Mouse (Mus musculus) fibroblast of lung, adult 2 months (primary cell): ENCODE measurements around the gene Ece1.

Experiments used
- DNase-seq: peaks from one replicate; pipeline ENCODE4 v3.0.0-alpha.2; 2011; ENCODE audit warnings: low read depth

The Ece1 gene

GRCm38 (mm10) chr4:137882663-137883062, 20.6 kb downstream of the Ece1 start:
- DNase-seq: no peak

DNA sequence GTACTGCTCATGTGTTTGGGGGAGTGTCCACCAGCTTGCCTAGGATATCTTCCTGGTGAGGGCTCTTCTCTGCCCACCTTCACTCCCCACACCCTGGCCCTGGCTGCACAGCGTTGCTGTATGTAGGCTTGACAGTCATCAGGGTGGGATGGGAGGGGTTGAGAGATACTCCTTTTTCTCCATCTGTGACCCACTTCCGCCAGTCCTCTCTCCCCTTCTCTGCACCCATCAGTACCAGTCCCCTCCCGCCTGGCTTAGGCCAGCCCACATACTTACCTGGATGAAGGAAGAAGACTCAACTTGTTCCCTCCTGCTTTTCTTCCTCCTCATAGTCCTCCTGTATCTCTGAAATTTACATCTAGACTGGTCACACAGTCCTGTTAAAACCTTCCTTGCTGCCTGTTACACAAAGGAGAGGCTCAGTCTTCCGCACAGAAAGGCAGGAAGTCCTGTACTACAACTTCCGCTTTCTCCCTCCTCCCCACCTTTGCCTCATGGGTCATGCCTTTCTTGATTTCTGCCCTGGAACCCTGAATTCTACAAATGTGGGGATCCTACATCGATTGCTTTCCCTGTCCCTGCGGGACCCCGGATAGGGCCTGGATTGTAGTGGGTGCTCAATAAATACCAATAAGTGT, 21.6 kb downstream of the Ece1 start:
- no peak for DNase-seq

- DNase-seq: no peak
Observed at GRCm38 (mm10) chr4:137887337-137887992, 25.4 kb downstream of the Ece1 start.

- DNase-seq: no peak
Observed at GRCm38 (mm10) chr4:137887993-137888388, 26.0 kb downstream of the Ece1 start.

- DNase-seq: peak; percentile 52
Observed at GRCm38 (mm10) chr4:137890596-137890995, 28.6 kb downstream of the Ece1 start.

GRCm38 (mm10) chr4:137891553-137892145, 29.6 kb downstream of the Ece1 start:
- DNase-seq: no peak

DNA sequence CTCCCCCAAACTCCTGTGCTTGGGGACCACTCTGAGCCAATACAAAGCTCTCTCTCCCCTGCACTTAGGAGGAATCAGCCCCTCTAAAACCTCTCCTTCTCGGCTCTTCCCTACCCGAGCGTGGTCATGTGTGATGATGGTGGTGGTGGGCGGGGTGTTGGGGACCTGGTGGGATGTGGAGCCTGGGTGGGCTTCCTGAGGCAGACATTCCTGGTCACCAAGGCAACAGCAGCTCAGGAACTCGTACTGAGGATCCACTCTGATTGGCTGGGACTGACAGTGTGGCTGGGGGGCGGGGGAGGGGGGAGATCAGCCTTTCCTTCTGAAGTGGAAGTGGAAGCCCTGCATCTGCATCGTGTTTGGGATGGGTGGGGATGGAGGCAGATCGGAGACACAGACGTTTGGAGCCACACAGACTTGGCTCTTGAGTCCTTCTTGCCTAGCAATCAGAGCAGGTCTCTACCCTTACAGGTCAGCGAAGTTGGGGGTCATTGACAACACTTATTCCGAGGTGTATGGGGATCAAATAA, 30.7 kb downstream of the Ece1 start:
- no peak for DNase-seq

DNA sequence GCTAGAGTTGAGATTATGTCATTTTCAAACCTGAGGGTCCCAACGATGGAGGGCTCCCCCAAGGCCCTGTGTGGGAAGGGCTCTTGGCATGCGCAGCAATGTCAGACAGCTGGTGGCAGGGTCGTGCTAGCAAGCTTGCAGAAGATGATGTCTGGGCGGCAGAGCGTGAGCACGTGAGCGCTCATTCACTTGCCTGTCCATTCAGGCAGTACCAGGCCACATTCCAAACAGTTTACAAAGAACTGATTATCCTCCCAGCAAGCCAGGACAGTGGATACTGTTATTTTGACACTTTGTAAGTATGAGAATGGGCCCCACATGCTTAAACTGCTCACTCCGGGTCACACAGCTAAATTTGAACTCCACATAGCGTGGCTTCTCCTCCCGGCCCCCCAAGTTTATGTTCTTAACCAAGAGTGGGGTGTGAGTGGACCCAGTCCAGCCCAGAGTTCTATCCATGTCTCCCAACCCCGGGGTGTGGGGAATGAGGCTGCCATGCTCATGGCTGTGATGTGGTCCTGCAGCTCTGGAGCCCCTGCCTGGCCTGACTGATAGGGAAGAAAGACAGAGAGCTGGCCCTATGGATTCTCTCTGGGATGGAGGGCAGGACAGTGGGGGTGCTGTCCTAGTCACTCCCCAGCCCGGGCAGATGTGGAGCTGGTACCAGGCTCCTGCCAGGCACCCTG, 34.7 kb downstream of the Ece1 start:
- peak; percentile 44 for DNase-seq

GRCm38 (mm10) chr4:137897298-137897612, 35.2 kb downstream of the Ece1 start:
- DNase-seq: peak; percentile 65

DNA sequence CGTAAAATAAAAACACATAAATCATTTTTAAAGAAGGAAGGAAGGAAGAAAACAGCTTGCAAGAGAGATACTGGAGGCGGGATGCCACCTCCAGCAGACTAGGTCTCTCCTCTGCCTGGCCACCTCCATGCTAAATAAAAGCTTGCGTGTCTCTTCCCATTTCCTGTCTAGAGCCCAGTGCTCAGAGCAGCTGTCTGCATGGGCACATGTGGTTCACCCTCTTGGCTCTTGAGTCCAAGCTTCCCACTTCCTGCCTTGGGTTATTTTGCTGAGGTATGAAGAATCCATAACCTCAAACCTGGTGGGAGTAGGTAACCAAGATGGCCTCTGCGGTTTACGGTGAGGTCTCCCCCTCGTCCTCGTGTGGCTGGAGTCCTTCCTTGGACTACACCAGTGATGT, 36.5 kb downstream of the Ece1 start:
- no peak for DNase-seq

DNA sequence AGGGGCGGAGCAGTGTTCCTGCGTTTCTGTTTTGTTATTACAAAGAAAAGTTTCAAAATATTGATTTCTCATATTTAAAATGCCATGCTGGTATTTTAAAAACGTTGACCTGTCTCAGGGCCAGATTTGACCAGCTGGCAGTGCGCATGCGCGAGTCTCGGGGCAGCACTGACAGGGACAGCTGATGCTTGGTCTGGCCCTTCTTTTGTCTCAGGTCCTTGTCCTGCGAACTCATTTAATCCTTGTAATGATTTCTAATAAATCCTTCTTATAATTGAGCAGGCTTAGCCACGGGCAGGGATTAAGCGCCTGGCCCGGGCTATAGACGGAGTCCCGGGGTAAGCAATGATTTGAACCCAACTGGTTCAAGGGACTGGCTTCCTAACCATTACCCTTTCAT, 40.2 kb downstream of the Ece1 start:
- DNase-seq: no peak

GRCm38 (mm10) chr4:137902873-137903272, 40.8 kb downstream of the Ece1 start:
- DNase-seq: no peak

DNA sequence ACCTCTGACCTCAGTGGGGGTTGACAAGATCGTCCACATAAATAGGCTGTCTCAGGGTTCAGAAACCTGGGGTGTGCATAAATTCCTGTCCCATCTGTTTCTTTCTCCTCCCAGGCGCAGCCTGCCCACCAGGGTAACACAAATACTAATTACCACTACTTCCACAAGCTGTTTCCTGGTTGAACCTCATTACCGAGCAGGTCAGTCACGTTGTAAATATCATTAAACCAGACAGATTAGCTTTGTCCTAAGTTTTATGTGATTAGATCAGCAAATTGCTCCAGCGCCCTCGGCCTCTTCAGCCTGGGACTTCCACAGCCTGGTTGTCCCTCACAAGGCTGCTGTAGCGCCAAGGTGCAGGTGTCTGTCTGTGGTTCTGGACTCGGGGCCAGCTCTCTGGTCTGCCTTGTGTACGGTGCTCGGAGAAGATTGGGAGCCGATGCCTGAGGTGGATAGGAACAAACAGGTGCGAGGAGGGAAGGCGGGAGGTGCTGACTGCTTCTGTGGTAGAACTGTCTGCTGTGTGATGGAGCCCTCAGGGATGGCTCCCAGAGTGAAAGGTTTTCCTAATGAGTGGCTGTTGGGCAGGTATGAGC, 43.0 kb downstream of the Ece1 start:
- DNase-seq: no peak

DNA sequence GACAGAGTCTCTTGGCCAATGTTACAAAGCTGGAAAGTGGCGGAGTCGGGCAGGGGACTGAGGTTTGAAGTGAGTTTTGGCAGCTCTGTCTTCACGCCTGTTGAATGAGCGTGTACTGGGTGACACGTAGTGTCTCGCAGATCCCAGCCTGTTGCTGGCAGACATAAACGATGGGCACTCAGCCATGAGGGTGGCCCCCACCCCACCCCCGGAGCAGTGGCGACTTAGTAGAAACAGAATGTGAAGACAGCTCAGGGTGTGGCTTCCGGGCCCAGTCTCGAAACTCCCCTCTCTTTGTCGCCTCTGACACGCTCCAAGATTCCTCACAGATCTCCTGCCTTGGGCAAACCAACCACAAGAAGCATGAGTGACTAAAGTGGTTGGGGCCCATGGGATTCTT, 45.9 kb downstream of the Ece1 start:
- DNase-seq: peak; percentile 58

- DNase-seq: no peak
Observed at GRCm38 (mm10) chr4:137908489-137908888, 46.5 kb downstream of the Ece1 start.

DNA sequence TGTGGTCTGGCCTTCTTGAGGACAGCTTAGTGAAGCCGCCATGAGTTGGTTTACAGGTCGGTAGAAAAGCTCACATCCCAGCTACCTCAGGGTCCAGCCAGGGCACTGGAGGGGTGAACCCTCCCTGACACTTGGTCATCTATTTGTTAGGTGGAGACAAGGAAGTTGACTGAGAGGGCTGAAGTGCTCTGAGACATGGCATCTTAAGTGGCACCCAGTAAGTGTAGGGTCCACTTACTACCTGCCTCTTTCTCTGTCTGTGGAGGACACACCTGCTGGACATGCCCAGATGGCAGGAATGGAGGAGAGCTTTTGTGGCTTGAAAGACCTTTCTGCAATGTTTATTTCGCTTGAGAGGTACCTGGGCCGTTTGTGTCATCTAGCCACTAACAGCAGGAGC, 46.9 kb downstream of the Ece1 start:
- no peak for DNase-seq

DNA sequence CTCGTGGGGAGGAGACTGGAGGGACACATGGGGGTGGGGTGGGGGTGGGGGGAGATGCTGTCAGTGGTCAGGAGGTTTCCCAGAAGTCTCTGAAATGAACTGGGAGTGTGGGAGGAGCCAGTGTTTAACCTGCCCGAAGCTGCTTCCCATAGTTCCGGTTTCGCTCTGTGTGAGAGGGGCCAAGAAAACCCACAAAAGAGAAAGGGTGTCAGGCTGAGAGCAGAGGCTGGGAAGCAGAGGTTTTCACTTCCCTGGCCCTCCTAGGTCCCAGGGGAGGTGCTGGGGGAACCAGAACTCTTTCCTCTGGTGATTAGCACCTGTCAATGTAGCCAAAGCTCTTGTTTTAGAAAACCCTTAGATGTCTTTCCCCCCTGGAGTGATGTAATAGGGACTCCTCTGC, 47.4 kb downstream of the Ece1 start:
- no peak for DNase-seq

GRCm38 (mm10) chr4:137910382-137911009, 48.5 kb downstream of the Ece1 start:
- no peak for DNase-seq

DNA sequence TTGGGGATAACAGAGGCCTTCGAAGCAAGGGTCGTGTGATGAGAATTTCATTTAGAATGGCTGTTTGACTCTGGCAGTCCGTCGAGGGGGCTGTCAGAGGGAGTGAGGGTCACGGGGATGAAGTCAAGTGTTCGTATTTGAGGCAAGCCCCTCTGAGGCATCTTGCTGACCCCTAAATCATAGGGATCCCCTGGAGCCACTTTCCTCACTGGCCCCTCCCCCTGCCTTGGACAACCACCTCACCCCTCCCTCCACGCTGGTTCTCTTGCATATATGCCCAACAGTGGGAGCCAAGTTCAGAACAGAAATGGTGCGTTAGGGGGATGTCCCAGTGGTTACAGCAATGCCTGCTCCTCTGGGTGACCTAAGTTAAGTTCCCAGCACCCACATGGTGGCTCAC, 49.6 kb downstream of the Ece1 start:
- DNase-seq: no peak

- no peak for DNase-seq
Observed at GRCm38 (mm10) chr4:137912768-137913305, 50.8 kb downstream of the Ece1 start.

GRCm38 (mm10) chr4:137913321-137914057, 51.5 kb downstream of the Ece1 start:
- DNase-seq: peak; percentile 61
